Mouse (Mus musculus): ENCODE results near the gene Gm9513.

The Gm9513 gene

DNA sequence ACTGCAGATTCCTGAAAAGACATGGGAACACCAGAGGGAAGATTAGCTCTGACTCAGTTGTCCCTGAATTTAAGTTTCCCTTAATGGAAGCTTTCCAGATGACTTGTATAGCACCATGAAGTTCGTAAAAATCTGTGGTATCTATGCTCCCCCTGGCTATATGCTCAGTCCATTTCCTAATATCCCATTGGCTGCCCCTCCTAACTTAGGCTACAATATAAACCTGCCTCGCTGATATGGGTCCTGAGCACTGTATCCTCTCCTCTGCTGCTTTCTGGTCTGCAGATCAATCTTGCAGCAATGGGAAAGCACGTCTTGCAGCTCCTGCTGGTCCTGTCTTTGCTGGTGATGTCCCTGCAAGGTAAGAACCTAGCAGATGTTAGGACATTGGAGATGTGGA is at the start of gene Gm9513:
TSS of gene Gm9513 (plus strand) at position 301 of the 400 bp plus-strand sequence.
- no peak for DNase-seq (ENCODE audit: low spot score in 2 of 2)

DNA sequence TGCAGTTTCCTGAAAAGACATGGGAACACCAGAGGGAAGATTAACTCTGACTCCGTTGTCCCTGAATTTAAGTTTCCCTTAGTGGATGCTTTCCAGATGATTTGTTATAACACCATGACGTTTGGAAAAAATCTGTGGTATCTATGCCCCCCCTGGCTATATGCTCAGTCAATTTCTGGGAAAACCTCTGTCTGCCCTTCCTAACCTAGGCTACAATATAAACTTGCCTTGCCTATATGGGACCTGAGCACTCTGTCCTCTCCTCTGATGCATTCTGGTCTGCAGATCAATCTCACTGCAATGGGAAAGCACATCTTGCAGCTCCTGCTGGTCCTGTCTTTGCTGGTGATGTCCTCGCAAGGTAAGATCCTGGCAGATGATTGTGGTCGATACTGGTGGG is 43.9 kb upstream of the Gm9513 start, which contains the start of gene Gm7257:
TSS of gene Gm7257 (plus strand) at position 301 of the 400 bp plus-strand sequence.
- DNase-seq (ENCODE audit: low spot score in 2 of 2), result no peak

DNA sequence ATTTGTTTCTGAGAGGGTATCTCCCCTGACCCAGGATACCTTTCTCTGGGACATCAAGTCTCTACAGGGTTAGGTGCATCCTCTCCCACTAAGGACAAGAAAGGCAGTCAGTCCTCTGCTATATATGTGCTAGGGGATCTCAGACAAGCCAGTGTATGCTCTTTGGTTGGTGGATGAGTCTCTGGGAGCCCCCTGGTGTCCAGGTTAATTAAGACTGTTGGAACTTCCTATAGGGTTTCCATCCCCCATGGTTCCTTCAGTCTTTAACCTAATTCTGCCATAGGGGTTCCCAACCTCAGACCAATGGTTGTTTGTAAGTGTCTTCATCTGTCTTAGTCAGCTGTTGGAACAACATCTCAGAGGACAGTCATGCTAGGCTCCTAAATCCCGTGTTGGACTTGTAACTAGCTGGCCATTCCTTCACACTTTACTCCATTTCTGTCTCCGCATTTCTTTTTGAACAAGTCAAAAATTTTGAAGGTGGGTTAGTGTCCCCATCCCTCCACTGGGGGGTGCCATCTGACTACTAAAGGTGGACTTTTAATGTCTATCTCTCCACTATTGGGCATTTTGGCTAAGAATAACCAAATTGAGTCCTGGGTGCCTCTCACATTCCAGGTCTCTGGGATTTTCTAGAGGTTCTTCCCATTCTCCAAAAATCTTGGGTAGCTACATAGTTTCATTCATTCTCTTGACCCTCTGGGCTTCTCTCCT is 40.2 kb upstream of the Gm9513 start:
- DNase-seq (ENCODE audit: low spot score in 2 of 2), result peak in 1 of 2 experiments; percentile 2

DNA sequence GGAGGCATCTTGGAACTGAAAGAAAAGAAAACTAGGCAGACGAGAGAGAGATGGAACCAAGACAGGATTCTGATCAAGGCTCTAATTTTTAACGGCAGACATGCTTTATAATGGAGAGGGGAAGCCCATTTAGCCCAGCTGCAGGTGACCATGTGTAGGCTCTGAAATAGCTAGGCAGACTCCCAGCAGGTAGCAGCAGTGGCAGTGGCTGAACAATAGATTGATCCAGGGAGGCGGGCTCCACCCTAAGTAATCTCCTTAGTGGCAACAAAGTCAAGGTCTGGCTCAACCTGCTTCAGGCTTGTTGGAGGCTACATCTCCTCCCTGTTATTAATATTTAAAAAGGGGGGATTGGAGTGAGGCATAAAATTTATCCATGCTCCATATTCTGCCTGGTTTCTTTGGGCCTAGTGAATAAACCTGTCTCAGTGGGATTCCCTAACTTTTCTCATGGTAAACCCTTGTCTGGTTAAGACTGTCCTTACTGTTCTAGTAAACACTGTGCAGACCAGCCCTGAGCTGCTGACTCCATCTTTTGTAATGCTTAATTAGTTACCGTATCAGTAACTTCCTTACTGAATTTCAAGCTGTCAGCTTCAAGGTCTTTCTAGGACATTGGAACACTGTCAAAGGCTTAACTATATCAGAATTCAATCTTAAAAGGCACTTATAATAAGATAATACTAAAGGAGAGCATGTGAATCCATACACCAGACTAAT is 19.2 kb downstream of the Gm9513 start:
- no peak for DNase-seq (ENCODE audit: low spot score in 2 of 2)

DNA sequence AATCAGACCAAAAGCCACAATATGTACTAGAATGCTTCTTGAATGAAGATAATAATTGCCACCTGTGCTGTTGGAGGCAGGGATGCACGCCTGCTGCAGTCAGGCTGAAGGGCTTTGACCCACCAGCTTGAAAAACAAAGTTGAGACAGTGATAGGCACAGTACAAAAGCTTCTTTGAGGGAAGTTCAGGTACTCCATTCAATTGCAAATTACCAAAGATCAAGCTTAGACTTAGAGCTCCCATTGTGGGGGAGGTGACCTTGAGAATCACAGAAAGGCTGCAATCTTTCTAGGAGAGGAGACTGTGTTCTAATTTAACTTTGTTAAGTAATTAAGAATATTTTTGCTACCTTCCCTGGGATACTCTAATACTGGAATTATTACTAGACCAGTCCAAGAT is 20.4 kb downstream of the Gm9513 start:
- no peak for DNase-seq (ENCODE audit: low spot score in 2 of 2)

DNA sequence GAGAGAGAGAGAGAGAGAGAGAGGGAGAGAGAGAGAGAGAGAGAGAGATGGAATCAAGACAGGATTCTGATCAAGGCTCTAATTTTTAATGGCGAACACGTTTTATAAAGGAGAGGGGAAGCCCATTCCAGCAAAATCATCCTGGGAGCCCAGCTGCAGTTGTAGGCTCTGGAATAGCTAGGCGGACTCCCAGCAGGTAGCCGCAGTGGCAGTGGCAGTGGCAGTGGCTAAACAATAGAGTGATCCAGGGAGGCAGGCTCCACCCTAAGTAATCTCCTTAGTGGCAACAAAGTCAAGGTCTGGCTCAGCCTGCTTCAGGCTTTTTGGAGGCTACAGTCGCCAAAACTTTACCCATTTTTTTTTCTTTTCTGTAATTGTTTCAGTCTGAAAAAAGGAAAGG is 28.8 kb downstream of the Gm9513 start:
- no peak for DNase-seq (ENCODE audit: low spot score in 2 of 2)
